Mouse (Mus musculus): ENCODE results near the gene Stk39. TPM values are rescaled to one million over a fixed set of nuclear protein-coding genes. Genes with fewer than 3 reads are reported as not detected.

Stk39 gene
- polyA plus RNA-seq, 1 experiment from 2014 or later = 39.5 TPM

GRCm38 (mm10) chr2:68419746-68420145 lies 52.3 kb downstream of the Stk39 start:
- H3K27me3 ChIP-seq (ENCODE audit: control insufficient read depth, insufficient read depth, low read length) = no peaks in the 10 kb centered on the region
- H3K9me3 ChIP-seq (ENCODE audit: control insufficient read depth, low read length) = no peaks in the 10 kb centered on the region
- ATAC-seq (ENCODE audit: insufficient read depth, low FRiP score, low TSS enrichment) = no peak
- no peak overlapping the region for H3K4me3 ChIP-seq (ENCODE audit: low read depth, low read length)
- no peak overlapping the region for H3K9ac ChIP-seq (ENCODE audit: low read length)
- H3K4me2 ChIP-seq (ENCODE audit: low read depth) = no peak overlapping the region
- no peaks in the 10 kb centered on the region for H3K36me3 ChIP-seq (ENCODE audit: control insufficient read depth, insufficient read depth, low read length)
- H3K27ac ChIP-seq (ENCODE audit: low read depth, low read length) = no peak overlapping the region
- WGBS = 88% methylated on average over 7 of the region's 7 CpGs
- H3K4me1 ChIP-seq (ENCODE audit: control insufficient read depth, insufficient read depth, low read length) = no peaks in the 10 kb centered on the region
- no peak for DNase-seq (ENCODE audit: low spot score)

GRCm38 (mm10) chr2:68419165-68419564 lies 52.9 kb downstream of the Stk39 start:
- Histone ChIP-seq H3K27ac (ENCODE audit: low read depth, low read length) (no peak overlapping the region), H3K4me2 (ENCODE audit: low read depth) (no peak overlapping the region), H3K9ac (ENCODE audit: low read length) (no peak overlapping the region), H3K27me3 (ENCODE audit: control insufficient read depth, insufficient read depth, low read length) (no peaks in the 10 kb centered on the region), H3K9me3 (ENCODE audit: control insufficient read depth, low read length) (no peaks in the 10 kb centered on the region), H3K4me3 (ENCODE audit: low read depth, low read length) (no peak overlapping the region), H3K4me1 (ENCODE audit: control insufficient read depth, insufficient read depth, low read length) (no peaks in the 10 kb centered on the region), H3K36me3 (ENCODE audit: control insufficient read depth, insufficient read depth, low read length) (no peaks in the 10 kb centered on the region)
- DNase-seq (ENCODE audit: low spot score) (no peak), ATAC-seq (ENCODE audit: insufficient read depth, low FRiP score, low TSS enrichment) (no peak)
- 94% methylated on average over 7 of the region's 7 CpGs for WGBS

- no peak for ATAC-seq (ENCODE audit: insufficient read depth, low FRiP score, low TSS enrichment)
- no peaks in the 10 kb centered on the region for H3K27me3 ChIP-seq (ENCODE audit: control insufficient read depth, insufficient read depth, low read length)
Measured at GRCm38 (mm10) chr2:68417081-68417480, 55.0 kb downstream of the Stk39 start.

DNA sequence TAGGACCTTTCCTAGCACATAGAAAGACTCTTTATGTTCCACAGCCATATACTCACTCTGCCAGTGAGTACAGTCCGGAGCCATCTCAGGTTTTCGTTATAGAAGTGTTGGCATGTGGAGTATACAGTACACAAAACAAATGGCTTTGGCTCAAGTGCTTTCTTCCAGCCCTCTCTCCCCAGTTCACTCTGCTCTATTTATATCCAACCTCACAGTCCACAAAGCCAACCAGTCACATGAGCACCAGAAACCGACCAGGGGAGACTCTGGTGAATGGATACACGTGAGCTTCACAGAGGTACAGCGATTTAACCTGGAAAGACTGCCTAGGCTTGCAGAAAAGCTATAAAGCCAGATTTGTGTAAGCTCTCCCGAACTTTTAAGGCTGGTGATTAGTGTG lies 56.4 kb downstream of the Stk39 start:
- H3K9ac ChIP-seq (ENCODE audit: low read length) = no peak overlapping the region
- no peaks in the 10 kb centered on the region for H3K36me3 ChIP-seq (ENCODE audit: control insufficient read depth, insufficient read depth, low read length)
- no peak overlapping the region for H3K4me3 ChIP-seq (ENCODE audit: low read depth, low read length)
- no peaks in the 10 kb centered on the region for H3K27me3 ChIP-seq (ENCODE audit: control insufficient read depth, insufficient read depth, low read length)
- no peak overlapping the region for H3K27ac ChIP-seq (ENCODE audit: low read depth, low read length)
- WGBS = 88% methylated on average over 6 of the region's 6 CpGs
- no peak for DNase-seq (ENCODE audit: low spot score)
- no peaks in the 10 kb centered on the region for H3K4me1 ChIP-seq (ENCODE audit: control insufficient read depth, insufficient read depth, low read length)
- no peaks in the 10 kb centered on the region for H3K9me3 ChIP-seq (ENCODE audit: control insufficient read depth, low read length)
- no peak overlapping the region for H3K4me2 ChIP-seq (ENCODE audit: low read depth)
- no peak for ATAC-seq (ENCODE audit: insufficient read depth, low FRiP score, low TSS enrichment)

More at GRCm38 (mm10) chr2:68417081-68417480, 55.0 kb downstream of the Stk39 start:
- 93% methylated on average over 5 of the region's 5 CpGs for WGBS
- Histone ChIP-seq H3K27ac (ENCODE audit: low read depth, low read length) (no peak overlapping the region), H3K9ac (ENCODE audit: low read length) (no peak overlapping the region), H3K4me2 (ENCODE audit: low read depth) (no peak overlapping the region), H3K4me3 (ENCODE audit: low read depth, low read length) (no peak overlapping the region), H3K36me3 (ENCODE audit: control insufficient read depth, insufficient read depth, low read length) (no peaks in the 10 kb centered on the region), H3K9me3 (ENCODE audit: control insufficient read depth, low read length) (no peaks in the 10 kb centered on the region), H3K4me1 (ENCODE audit: control insufficient read depth, insufficient read depth, low read length) (no peaks in the 10 kb centered on the region)
- DNase-seq (ENCODE audit: low spot score) = no peak

GRCm38 (mm10) chr2:68412149-68412548 lies 59.9 kb downstream of the Stk39 start:
- Histone ChIP-seq H3K4me3 (ENCODE audit: low read depth, low read length) (no peak overlapping the region), H3K9me3 (ENCODE audit: control insufficient read depth, low read length) (no peaks in the 10 kb centered on the region), H3K27ac (ENCODE audit: low read depth, low read length) (no peak overlapping the region), H3K4me2 (ENCODE audit: low read depth) (no peak overlapping the region), H3K9ac (ENCODE audit: low read length) (no peak overlapping the region), H3K4me1 (ENCODE audit: control insufficient read depth, insufficient read depth, low read length) (peaks cover 17% of the 10 kb centered on the region), H3K27me3 (ENCODE audit: control insufficient read depth, insufficient read depth, low read length) (no peaks in the 10 kb centered on the region), H3K36me3 (ENCODE audit: control insufficient read depth, insufficient read depth, low read length) (no peaks in the 10 kb centered on the region)
- WGBS = 88% methylated on average over 5 of the region's 5 CpGs
- no peak for ATAC-seq (ENCODE audit: insufficient read depth, low FRiP score, low TSS enrichment)
- DNase-seq (ENCODE audit: low spot score) = no peak

DNA sequence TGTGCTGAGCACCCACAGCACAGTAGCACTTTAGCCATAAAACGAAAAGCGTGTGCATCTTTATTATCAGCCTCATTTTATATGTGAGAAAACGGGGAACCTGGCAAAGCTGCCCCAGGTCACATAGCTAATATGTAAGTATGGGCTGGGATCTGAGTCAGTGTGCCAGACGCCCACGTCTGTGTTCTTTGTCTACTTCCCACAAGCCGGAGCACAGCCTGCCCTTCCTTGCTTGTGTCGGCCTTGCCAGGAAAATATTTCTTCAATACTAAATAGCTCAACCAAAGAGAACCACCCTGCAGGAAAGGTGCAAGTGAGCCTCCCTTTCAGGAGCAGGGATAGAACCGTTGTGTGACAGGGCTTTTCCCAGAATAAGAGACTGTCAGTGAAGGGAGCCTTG lies 60.9 kb downstream of the Stk39 start:
- Histone ChIP-seq H3K4me2 (ENCODE audit: low read depth) (no peak overlapping the region), H3K4me3 (ENCODE audit: low read depth, low read length) (no peak overlapping the region), H3K36me3 (ENCODE audit: control insufficient read depth, insufficient read depth, low read length) (no peaks in the 10 kb centered on the region), H3K9ac (ENCODE audit: low read length) (no peak overlapping the region), H3K27ac (ENCODE audit: low read depth, low read length) (no peak overlapping the region), H3K27me3 (ENCODE audit: control insufficient read depth, insufficient read depth, low read length) (no peaks in the 10 kb centered on the region), H3K9me3 (ENCODE audit: control insufficient read depth, low read length) (no peaks in the 10 kb centered on the region), H3K4me1 (ENCODE audit: control insufficient read depth, insufficient read depth, low read length) (peaks cover 25% of the 10 kb centered on the region)
- no peak for DNase-seq (ENCODE audit: low spot score)
- no peak for ATAC-seq (ENCODE audit: insufficient read depth, low FRiP score, low TSS enrichment)
- WGBS = 85% methylated on average over 8 of the region's 8 CpGs

DNA sequence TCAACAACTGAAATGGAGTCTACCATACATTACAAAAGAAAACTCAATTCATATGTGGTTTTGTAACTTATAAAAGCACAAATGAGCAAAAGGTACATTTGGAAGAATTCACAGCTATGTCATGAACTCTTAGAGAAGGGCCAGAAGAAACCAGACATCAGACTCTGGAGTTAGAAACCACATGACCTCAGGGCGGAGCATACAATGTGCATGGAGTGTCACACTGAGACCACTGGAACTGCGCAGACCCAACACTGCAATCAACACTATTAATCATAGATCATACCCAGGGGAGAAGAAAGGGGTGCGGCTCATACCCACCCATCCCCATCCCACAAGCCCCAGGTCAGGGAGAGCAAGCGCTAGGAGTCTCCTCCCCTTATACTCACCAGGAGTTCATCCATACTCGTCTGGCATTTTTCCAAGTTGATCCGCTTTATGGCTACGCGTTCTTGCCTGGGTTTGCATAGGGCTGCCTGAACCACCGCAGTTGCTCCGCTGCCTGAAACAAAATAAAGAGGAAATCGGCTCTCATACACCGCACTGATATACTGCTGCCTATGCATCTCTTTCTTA lies 62.3 kb downstream of the Stk39 start:
- H3K36me3 ChIP-seq (ENCODE audit: control insufficient read depth, insufficient read depth, low read length) = no peaks in the 10 kb centered on the region
- H3K27ac ChIP-seq (ENCODE audit: low read depth, low read length) = no peak overlapping the region
- H3K27me3 ChIP-seq (ENCODE audit: control insufficient read depth, insufficient read depth, low read length) = no peaks in the 10 kb centered on the region
- H3K4me2 ChIP-seq (ENCODE audit: low read depth) = no peak overlapping the region
- no peak for DNase-seq (ENCODE audit: low spot score)
- ATAC-seq (ENCODE audit: insufficient read depth, low FRiP score, low TSS enrichment) = no peak
- H3K9ac ChIP-seq (ENCODE audit: low read length) = no peak overlapping the region
- 83% methylated on average over 12 of the region's 12 CpGs for WGBS
- H3K4me3 ChIP-seq (ENCODE audit: low read depth, low read length) = no peak overlapping the region
- H3K4me1 ChIP-seq (ENCODE audit: control insufficient read depth, insufficient read depth, low read length) = peaks cover 36% of the 10 kb centered on the region
- no peaks in the 10 kb centered on the region for H3K9me3 ChIP-seq (ENCODE audit: control insufficient read depth, low read length)

GRCm38 (mm10) chr2:68408271-68408980 lies 63.6 kb downstream of the Stk39 start:
- Histone ChIP-seq H3K9ac (ENCODE audit: low read length) (no peak overlapping the region), H3K4me1 (ENCODE audit: control insufficient read depth, insufficient read depth, low read length) (peaks cover 39% of the 10 kb centered on the region)
- WGBS = 53% methylated on average over 17 of the region's 17 CpGs

More at GRCm38 (mm10) chr2:68408271-68408980, 63.6 kb downstream of the Stk39 start:
- Histone ChIP-seq H3K4me2 (ENCODE audit: low read depth) (no peak overlapping the region), H3K9me3 (ENCODE audit: control insufficient read depth, low read length) (no peaks in the 10 kb centered on the region), H3K27me3 (ENCODE audit: control insufficient read depth, insufficient read depth, low read length) (no peaks in the 10 kb centered on the region), H3K36me3 (ENCODE audit: control insufficient read depth, insufficient read depth, low read length) (no peaks in the 10 kb centered on the region), H3K4me3 (ENCODE audit: low read depth, low read length) (no peak overlapping the region), H3K27ac (ENCODE audit: low read depth, low read length) (no peak overlapping the region)
- DNase-seq (ENCODE audit: low spot score) (no peak), ATAC-seq (ENCODE audit: insufficient read depth, low FRiP score, low TSS enrichment) (no peak)

All from neural tube, embryonic 11.5 days (tissue).